Mouse (Mus musculus) 3T3-L1 (cell line): ENCODE data around the gene Krt222.
"Not testable (repeated sequence)": the region's sequence is repeated elsewhere in the genome, so short reads cannot be mapped to it uniquely, and the experiment has no call there.

Experiments used
- DNase-seq: peaks from one replicate; pipeline ENCODE4 v3.0.0-alpha.2; 2015; ENCODE audit warnings: low read depth, low spot score

The Krt222 gene

DNA sequence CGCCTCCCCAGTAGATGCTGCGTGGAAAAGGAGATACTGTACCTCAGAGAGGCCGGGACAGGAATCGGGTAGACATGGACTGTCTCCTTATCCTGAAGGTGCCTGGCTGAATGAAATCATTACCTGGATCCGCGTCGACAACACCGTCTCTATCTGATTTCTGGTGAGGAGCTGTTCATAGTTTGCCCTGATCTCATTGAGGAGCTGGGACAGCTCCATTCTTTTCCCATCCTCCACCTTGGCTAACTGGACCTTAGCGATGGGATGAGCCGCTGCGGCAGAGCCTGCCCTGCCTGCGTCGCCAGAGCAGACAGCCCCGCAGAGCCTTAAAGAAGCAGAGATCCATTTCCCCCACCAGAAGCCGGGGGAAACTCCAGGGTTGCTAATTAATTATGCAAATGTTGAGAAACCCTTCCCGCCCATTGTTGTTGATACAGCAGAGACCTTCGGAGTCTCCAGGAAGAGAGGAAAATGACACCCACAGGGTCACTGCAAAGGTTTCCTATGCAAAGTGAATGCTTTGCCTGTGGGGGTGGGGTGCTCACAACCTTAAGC is at the start of gene Krt222:
TSS of gene Krt222 (minus strand) at position 266 of the 555 bp plus-strand sequence.
- DNase-seq: no peak

DNA sequence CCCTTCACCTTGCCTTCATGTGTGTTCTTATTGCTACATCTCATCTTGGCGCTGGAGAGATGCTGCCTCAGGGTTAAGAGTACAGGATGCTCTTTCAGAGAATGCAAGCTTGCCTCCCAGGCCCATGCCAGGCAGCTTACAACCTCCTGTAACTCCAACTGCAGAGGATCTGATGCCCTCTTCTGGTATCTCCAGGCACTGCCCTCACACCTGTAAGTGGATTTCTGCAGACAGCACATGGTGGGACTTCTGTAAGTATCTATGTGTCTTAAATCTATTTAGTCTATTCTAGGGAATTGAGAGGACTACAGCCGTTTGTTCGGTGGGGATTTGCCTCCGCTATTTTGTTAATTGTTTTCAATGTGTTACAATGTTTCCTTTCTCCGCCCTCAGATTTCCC is 49.0 kb upstream of the Krt222 start:
- DNase-seq: peak; percentile 48

DNA sequence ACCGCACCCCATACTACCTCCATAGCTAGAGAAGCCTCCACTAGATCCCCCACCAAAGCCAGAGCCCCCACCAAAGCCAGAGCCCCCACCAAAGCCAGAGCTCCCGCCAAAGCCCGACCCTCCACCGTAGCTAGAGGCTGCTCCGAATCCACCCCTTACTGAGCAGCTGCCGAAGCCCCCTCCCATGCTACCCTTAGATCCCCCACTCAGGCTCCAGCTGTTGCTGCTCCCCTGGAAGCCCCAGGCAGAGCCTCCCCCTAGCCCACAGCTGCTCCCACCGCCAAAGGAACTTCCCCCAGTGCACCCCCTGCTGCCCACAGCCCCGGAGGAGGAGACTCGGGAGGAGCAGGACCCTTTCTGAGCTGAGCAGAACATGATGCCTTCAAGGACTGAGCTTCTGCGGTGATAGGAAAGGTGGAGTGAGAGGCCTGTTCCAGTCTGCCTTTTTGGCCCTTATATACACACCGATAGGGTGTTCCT is 41.0 kb upstream of the Krt222 start, which contains the start of gene Krt24:
TSS of gene Krt24 (minus strand) at position 430 of the 480 bp plus-strand sequence.
- DNase-seq: no peak

DNA sequence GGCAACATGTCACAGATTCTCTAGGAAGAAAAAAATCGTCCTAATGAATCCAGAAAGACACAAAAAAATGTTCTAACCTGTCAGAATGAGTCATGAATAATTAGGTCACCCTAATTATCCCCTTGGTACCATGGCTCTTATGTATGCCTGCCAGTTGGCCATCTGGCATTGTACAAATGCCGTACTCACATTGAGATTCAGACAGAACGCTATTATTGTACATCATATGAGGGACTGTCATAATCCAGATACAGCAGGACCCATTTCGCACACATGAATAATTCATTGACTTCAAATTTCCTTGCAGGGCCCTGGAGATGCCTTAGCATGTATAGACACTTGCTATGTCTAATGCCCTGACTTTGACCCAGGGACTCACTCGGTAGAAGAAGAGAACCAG is 40.1 kb upstream of the Krt222 start:
- DNase-seq: no peak

DNA sequence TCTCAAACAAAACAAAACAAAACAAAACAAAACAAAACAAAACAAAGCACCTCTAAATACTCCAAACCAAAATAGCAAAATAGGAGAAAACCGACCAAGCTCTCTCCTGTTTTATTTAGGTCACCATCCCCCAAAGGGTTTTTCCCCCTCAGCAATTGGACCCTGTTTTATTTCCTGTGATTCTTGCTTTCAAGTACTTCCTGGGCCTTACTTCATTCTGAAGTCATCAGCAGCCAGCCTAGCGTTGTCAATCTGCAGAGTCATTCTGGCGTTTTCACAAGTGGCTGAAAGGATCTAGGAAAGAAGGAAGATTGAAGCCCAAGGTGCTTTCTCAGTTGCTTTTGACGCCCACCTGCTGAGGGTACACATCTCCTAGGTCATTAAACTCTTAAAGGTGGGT is 39.4 kb upstream of the Krt222 start:
- no peak for DNase-seq

DNA sequence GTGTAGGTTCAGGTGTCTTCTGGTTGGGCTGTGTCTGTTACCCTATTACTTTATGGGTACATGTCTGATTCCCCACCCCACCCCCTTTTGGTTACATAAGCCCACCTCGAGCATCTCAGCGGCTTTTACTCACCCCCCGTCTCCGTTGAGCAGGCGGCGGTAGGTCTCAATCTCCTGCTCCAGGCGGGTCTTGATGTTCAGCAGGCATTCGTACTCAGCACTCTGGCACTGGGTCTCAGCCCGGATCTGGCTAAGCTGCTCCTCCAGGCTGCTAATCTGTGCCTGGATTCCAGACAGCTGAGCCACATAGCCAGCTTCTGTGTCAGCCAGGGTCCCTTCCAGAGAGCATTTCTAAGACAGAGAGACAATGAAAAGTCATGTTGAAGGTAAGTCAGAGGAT is 37.2 kb upstream of the Krt222 start:
- no peak for DNase-seq

DNA sequence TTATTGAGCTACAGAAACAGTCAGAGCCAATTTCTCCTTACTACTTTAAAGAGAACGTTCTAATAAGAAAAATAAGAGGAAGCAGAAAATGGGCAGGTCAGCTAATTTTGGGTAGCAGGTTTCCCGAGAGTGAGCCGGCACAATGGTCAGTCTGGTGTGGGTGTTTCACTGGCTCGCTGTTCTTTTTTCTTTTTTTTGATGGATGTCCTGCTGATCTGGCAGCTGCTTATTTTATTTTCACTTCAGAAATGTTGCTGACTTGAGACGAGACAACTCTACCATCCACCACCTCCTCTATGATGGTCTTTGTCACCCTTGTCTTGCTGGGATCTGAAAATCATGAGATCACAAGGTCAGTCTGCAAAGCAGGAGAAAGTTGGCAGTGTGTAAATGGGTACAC is 36.1 kb upstream of the Krt222 start:
- DNase-seq: no peak

DNA sequence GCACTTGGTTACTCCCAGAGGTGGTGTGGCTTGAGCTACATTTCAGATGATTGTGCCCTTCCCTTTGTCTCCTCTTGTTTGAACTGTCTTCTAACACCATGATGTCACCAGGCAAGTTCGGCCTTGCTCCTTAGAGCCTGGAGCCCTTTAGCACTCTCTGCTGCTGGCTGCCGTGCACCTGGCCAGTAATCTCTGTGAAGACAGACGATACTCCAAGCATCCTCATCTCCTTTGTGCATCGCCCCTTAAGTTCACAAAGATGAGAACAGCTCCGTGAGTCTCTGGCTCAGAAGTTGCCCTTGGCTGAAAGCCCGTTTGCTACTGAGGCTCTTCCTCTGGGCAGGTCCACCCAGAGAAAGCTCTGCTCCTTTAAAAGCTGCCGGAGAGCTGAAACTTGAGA is 32.9 kb upstream of the Krt222 start:
- DNase-seq: no peak

DNA sequence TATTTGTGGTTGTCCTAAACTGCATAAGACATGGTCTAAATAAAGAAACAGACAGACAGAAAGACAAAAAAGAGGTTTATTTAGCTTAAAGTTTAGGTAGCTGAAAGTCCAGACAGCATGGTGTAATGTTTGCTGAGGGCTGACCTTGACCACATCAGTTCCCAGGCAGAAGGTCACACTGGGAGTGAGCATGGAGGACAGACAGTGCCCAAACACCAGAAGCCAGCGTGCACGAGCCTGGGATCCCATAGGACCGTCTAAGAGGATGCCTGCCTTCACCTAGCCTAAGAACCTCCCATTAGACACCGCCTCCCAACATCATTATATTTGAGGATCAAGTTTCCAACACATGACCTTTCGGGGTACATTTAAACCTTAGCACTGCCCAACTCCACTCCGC is 31.7 kb upstream of the Krt222 start:
- no peak for DNase-seq

DNA sequence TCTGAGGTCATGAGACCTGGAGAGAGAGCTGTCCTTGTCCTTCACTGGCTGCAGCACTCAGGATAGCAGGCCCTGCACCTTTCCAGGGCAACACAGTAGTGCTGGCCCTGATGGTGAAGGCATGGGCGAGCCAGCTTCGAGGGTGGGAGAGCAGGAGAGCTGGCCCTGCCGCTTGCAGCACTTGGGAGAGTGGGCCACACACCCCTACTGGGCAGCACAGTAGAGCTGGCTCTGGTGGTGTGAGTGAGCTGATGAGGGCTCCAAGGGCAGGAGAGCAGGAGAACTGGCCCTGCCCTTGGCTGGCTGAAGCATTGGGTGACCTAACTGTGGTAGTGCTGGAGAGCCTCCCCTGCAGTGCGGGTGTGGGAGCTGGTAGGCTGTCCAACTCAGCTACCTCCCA is 28.8 kb upstream of the Krt222 start:
- DNase-seq: no peak

DNA sequence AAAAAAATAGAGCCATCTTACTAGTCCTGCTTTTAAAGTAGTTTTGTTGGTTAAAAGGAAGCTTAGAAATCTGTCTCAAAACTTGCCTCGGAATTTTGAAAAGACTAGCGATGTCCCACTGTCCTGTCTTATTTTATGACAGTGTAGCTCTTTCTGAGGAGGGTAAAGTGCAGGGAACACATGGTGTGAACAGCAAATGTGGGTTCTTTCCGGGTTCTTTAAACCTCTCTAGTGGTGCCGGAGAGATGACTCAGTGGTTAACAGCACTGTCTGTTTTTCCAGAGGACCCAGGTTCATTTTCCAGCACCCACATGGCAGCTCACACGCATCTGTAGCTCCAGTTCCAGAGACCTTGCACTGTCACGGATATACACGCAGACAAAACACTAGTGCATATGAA is 25.3 kb upstream of the Krt222 start:
- no peak for DNase-seq

DNA sequence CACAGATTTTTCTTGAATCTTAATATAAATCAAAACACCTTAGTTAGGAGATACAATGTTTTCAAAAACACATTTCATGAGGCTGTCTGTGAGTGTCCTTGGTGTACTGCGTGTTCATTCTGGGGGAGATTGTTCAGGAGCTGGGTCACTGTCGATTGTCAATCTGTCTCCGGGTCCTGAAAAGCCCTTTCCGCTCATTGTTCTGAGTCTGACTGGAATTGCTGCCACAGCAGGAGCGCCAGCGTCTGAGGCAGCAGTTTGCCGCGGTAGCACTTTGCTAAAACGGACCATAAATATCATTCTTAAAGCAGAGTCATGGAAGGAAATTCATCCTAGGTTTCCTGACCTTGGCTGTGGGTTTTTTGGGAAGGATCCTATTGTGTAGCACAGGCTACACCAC is 21.9 kb upstream of the Krt222 start:
- DNase-seq: no peak

DNA sequence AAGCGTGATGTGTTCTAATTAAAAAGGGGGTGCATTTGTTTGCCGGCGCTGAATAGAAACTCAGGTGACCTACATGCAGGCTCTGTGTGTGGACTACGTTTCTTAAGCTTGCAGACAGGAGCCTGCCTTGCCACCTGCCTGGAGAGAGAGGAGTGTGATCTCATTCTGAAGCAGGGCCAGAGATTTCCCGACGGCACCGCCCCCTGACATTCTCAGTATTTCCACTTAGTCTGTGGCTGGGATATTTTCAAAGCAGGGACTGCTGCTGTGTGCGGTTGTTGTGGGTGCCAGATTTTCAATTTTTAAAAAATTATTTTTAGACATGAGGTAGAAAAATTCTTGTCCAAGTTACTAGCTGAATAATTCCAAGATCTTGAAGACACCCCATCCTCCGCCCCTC is 21.3 kb upstream of the Krt222 start:
- no peak for DNase-seq

DNA sequence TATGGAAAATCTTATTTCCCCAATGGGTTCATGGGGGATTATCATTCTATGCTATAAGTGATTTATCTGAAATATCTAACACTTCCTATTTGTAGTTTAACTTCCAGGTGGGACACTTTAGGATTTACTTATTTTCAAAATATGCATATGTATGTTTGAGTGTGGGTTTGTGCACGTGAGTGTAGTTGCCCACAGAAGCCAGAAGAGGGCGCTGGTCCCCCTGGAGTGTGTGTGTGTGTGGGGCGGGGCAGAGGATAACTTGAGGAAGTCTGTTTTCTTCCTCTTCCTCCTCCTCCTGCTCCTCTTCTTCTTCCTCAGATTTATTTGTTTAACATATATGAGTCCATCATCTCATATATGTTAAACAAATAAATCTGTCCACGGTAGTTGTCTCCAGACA is 12.3 kb upstream of the Krt222 start:
- no peak for DNase-seq

DNA sequence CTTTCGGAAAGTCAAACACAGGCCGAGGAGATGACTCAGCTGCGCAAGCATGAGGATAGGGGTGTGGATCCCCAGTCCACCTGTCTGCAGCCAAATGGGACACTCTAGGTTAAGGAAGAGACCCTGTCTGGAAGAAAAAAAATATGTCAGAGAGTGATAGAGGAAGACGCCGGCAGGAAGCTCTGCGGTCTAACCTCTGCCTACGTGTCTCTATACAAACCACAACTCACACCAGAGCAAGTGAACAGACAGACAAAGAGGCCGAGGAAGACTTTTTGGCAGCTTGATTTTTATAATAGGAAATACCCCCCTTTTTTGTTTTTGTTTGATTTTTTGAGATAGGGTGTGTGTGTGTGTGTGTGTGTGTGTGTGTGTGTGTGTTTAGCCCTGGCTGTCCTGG is 11.4 kb upstream of the Krt222 start:
- no peak for DNase-seq

DNA sequence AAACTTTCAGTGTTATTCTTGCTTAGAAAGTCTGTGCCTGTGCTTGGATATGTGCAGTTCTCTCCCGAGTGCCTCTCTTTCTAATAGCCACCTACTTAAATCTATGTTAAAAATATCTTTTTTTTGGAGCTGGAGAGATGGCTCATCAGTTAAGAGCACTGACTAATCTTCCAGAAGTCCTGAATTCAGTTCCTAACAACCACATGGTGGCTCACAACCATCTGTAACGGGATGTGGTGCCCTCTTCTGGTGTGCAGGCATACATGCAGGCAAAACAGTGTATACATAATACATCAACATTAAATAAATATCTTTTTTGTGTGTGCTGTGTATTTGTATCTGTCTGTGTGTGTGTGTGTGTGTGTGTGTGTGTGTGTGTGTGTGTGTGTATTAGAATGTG is 10.0 kb upstream of the Krt222 start:
- DNase-seq: no peak

DNA sequence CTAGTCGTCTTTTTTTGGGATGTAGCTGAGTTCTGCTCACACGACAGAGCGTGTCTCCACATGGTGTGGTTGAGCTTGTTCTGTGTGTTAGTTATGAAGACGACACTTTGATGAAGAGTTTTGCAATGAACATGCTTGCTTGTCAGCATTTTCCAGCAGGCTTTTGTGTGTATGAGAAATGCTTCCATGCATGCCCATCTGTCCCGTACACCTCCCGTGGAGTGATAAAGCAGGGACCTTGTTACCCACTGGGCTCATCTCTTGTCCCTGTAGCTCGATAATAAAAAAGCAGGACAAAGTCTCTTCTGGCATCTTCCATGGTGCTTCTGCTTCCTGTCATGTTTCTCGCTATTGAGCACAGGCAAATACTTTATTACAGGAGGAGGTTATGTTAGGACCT is 8.8 kb upstream of the Krt222 start:
- DNase-seq: no peak

DNA sequence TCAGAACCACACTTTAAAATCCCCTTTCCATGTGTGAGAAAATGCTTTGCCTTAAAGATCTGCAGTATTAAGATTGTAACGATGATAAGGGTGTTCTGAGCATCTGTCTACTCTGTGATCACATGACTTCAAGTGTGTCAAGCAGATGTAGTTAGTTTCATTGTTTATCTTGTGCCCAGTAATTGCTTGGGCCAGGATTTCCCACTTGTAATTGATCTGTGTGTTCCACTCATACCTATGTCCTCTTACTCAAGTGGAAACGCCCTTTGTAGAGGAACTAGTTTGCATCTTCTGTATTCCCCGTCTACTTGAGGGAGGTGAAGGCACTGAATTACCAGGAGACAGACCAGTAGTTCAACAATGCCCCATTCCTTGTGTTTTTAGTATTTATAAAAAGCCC is 6.8 kb upstream of the Krt222 start:
- DNase-seq: no peak

DNA sequence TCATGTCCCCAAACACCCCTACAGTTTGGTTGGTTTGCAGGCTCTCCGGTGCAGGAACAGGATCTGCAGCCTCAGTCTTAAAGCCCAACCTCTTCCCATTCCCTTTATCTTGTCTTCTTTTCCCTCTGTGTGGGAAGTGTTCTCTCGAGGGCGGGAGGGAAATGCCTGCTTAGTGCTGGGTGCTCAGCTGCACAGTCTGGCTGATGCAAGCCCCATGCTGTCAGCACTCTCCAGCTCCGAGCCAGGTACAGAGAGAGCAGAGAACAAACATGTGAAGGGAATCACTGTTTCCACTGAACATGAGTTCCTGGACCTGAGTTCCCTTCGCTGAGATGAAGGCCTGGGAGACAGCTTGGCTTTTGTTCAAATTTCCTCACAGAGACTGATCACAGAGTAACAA is 6.4 kb upstream of the Krt222 start:
- no peak for DNase-seq

DNA sequence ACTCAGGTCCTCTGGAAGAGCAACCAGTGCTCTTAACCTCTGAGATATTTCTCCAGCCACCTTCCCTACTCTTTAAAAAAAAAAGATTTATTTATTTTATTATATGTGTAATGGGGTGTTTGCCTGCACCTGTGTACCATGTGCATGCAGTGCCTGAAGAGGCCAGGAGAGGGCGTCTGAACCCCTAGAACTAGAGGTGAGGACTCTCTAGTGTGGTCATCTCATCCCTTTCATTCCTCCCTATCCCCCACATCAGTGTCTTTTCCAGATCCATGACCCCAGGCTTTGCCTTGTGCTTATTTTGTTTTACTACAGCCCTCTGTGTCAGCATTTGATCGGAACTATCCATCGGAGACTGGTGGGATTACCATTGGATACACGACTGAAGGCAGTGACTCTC is 5.2 kb upstream of the Krt222 start:
- no peak for DNase-seq

DNA sequence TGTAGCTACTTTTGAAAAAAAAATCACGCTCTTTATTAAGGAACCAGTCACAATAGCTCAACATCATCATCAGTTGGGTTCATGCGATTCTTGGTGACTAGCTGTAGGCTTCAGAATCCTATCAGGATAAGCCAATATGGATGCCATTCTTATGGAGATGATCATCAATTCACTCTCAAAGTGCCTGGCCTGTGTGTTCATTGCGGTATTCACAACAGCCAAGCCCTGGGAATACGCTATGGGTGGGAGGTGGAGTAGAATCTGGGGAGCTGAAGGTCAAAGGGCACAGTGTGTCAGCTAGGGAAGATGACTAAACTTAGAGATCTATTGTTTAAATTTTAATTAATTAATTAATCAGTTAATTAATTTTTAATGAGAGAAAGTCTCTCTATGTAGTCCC is 4.0 kb upstream of the Krt222 start:
- DNase-seq: no peak

DNA sequence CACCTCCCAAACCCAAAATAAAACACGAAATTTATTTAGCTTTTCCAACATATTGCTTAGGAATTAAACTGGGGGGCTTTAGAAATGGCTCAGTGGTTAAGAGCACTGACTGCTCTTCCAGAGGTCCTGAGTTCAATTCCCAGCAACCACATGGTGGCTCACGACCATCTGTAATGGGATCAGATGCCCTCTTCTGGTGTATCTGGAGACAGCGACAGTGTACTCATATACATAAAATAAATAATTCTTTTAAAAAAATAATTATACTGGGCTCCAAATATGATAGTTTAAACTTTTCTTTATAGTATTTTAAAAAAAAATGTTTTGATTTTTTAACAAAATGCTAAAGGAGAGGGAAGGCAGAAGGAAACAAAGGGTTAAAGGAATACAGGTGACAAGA is 634 bp upstream of the Krt222 start:
- not testable (repeated sequence) for DNase-seq

DNA sequence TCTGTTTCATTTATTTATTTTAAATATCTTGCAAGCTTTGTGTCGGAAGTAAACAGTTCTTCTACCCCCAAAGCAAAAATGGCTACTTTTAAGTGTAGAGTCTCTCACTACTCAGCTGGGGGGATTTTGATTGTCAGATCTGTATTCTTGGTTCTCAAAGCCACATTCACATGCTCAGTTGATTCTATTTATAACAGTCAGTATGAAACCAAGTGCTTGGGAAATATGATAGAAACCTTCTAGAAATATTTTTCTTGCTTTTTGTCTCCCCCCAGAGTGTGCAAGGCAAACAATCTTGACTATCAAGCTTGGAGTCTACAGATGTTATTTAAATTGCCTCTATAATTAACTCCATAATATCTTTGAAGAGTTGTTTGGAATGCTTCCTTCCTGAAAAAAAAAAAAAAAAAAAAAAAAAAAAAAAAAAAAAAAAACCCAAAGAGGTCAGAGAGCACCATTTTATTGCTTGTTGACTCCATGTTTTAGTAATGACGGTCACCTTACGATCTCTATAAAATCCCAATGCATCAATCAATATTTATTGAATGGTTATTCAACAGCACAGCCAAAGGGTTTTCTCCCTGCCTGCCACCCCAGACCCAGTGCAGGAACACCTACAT is 575 bp downstream of the Krt222 start:
- no peak for DNase-seq

DNA sequence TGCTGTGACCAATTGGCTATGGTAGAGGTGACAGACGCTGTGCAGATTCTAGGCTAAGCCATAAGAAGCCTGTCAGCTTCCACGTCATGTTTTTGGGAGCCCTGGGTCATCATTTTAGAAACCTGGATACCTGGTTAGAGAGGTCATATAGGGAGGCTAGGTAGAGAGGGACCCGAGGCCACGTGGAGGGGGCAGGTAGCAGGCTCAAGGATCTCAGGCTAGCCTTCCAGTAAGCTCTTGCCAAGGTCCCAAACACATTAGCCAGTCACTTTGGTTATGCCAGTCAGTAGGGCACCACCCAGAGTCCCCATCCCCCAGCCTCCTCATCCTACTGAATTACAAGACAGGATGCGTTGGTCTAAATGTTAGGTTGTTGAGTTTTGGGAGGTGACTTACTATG is 1.8 kb downstream of the Krt222 start:
- no peak for DNase-seq
